Mouse (Mus musculus): ENCODE data around the gene Socs7. TPM values are rescaled to one million over a fixed set of nuclear protein-coding genes. Genes with fewer than 3 reads are reported as not detected.

The Socs7 gene
- polyA plus RNA-seq, 1 experiment from 2014 or later = 3.8 TPM

DNA sequence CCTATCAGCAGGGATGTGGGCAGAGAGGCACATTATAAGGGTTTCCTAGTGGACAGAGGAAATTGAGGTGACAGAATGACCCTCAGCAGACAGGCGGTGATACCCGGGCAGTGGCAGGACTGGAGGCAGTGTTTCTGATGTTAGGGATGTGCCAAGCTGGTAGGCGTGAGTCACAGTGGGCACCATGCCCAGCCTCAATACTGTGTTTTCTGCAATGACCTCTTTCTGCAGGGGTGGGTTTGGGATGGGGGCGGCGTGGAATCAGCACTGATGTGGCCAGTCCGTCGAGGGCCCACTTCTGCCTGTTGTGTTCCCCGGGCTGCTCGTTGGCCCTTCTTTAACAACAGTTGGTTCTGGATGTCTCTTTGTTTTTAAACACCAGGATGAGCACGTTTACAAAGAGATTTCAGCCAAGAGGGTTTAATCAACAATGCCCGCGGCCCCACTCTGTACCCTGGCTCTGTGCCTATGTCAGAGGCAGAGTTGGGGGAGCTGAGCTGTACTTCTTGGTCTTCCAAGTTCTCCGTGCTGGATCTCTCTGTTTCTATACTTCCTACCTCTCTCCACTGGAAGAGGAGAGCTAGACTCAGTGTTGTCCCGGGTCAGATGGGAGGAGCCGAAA is 78.8 kb downstream of the Socs7 start:
- WGBS = 49% methylated on average over 15 of the region's 15 CpGs
- Histone ChIP-seq H3K27ac (peak overlapping the region; percentile 93), H3K27me3 (no peaks in the 10 kb centered on the region), H3K9me3 (replicated peaks) (no peaks in the 10 kb centered on the region), H3K4me2 (peak overlapping the region; percentile 79), H3K9ac (peak overlapping the region; percentile 80), H3K36me3 (peaks cover 30% of the 10 kb centered on the region), H3K4me1 (peaks cover 83% of the 10 kb centered on the region), H3K4me3 (replicated peaks) (peak overlapping the region; percentile 71)
- ATAC-seq (replicated peaks; ENCODE audit: low FRiP score) = no peak

DNA sequence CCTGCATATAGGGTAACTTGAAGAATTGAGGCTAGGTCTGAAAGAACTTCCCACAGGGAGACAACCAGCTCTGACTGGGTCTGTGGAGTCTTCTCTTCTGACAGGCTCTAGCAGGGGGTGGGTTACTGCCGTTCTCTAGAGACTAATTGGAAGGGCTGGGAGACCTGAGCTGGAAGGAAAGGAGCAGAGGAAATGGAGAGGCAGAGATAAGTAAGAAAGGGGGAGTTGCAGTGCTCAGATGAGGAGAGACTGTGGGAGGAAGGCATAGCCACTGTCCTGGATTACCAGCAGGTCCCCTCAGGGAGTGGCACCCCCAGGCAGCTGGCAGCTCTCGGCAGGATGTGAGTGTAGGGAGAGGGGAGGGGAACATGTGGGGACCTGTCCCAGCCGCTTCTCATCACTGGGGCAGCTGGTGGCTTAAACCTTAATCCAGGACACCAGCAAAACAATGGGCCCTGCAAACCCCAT is 79.3 kb downstream of the Socs7 start:
- Histone ChIP-seq H3K9ac (peak overlapping the region; percentile 25), H3K9me3 (replicated peaks) (no peaks in the 10 kb centered on the region), H3K36me3 (peaks cover 36% of the 10 kb centered on the region), H3K4me2 (peak overlapping the region; percentile 79), H3K27ac (peak overlapping the region; percentile 93), H3K4me1 (peaks cover 82% of the 10 kb centered on the region), H3K27me3 (no peaks in the 10 kb centered on the region), H3K4me3 (replicated peaks) (peak overlapping the region; percentile 71)
- ATAC-seq (replicated peaks; ENCODE audit: low FRiP score) = no peak
- 11% methylated on average over 3 of the region's 3 CpGs for WGBS

- Histone ChIP-seq H3K9me3 (replicated peaks) (no peaks in the 10 kb centered on the region), H3K4me1 (peaks cover 68% of the 10 kb centered on the region), H3K27ac (no peak overlapping the region), H3K36me3 (peaks cover 48% of the 10 kb centered on the region), H3K4me2 (peak overlapping the region; percentile 79), H3K9ac (no peak overlapping the region; the same call in 1 of the 2 replicates), H3K27me3 (no peaks in the 10 kb centered on the region), H3K4me3 (replicated peaks) (no peak overlapping the region)
- ATAC-seq (replicated peaks; ENCODE audit: low FRiP score) = no peak
- WGBS = 84% methylated on average over 11 of the region's 11 CpGs
Observed at GRCm38 (mm10) chr11:97442891-97443675, 80.7 kb downstream of the Socs7 start.

GRCm38 (mm10) chr11:97445596-97445995 is 83.2 kb downstream of the Socs7 start:
- H3K9ac ChIP-seq = no peak overlapping the region
- H3K36me3 ChIP-seq = peaks cover 63% of the 10 kb centered on the region
- no peak overlapping the region for H3K4me3 ChIP-seq (replicated peaks)
- H3K4me2 ChIP-seq = no peak overlapping the region
- 77% methylated on average over 6 of the region's 6 CpGs for WGBS
- H3K27me3 ChIP-seq = no peaks in the 10 kb centered on the region
- no peaks in the 10 kb centered on the region for H3K9me3 ChIP-seq (replicated peaks)
- no peak for ATAC-seq (replicated peaks; ENCODE audit: low FRiP score)
- no peak overlapping the region for H3K27ac ChIP-seq
- H3K4me1 ChIP-seq = peaks cover 65% of the 10 kb centered on the region

DNA sequence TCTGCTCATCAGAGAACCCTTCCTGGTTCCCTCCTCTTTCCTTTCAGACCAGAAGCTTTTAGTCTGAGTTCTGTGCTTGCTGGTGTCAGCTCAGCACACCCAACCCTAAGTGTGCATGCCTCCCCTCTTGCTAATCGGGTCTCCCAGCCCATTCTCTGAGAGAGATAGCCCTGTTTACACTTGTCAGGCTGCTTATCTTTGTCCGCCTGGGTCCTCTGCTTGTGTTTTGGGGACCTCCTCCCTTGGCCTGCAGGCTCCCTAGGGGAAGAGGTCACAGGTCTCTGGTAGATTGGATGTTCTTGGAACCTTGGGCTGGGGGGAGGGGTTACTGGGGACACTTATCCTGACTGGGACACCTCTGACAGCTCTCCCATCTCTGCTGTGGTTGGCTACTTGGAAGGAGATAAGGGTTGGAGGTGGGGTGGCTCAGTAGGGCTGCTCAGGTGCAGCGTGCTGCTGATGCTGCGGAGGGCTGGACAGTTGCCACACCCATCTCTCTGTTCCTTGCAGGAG is 83.7 kb downstream of the Socs7 start:
- Histone ChIP-seq H3K27me3 (no peaks in the 10 kb centered on the region), H3K4me3 (replicated peaks) (no peak overlapping the region), H3K36me3 (peaks cover 63% of the 10 kb centered on the region), H3K9ac (no peak overlapping the region), H3K27ac (no peak overlapping the region), H3K4me2 (no peak overlapping the region), H3K4me1 (peaks cover 65% of the 10 kb centered on the region), H3K9me3 (replicated peaks) (no peaks in the 10 kb centered on the region)
- WGBS = 60% methylated on average over 4 of the region's 4 CpGs
- peak; percentile 13; the same call in 1 of the 2 replicates for ATAC-seq (replicated peaks; ENCODE audit: low FRiP score)

DNA sequence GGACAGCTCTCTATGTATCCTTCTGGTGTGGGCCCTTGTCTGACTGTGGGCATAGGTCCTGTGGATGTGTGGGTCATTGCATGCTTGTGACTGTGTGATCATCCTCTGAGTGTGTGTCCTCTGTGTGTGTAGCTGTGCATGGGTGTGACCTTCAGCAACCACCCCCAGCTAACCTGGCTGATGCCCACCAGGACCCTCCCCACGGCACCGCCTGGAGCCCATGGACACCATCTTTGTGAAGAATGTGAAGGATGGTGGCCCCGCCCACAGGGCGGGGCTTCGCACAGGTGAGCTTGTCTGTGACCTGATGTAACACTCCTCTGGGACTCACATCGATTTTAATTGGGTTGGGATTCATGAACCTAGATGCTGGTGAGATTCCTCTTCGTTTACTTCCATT is 85.6 kb downstream of the Socs7 start:
- no peak overlapping the region for H3K27ac ChIP-seq
- H3K4me1 ChIP-seq = peaks cover 56% of the 10 kb centered on the region
- ATAC-seq (replicated peaks; ENCODE audit: low FRiP score) = no peak
- no peak overlapping the region for H3K4me2 ChIP-seq
- no peaks in the 10 kb centered on the region for H3K9me3 ChIP-seq (replicated peaks)
- 81% methylated on average over 7 of the region's 7 CpGs for WGBS
- no peak overlapping the region for H3K4me3 ChIP-seq (replicated peaks)
- peaks cover 80% of the 10 kb centered on the region for H3K36me3 ChIP-seq
- no peaks in the 10 kb centered on the region for H3K27me3 ChIP-seq
- no peak overlapping the region for H3K9ac ChIP-seq

Other genes starting within 250 kb of the Socs7 start
- gene Tbx21, start 247.2 kb upstream of the Socs7 start, polyA plus RNA-seq (2015; fragmentation: Nextera tagmentation; extraction: Ambion mirVana) = 0.14 and 0.27 TPM in 2 replicates
- 5.5 and 5.8 TPM in 2 replicates for gene Tbkbp1, start 211.1 kb upstream of the Socs7 start, polyA plus RNA-seq (2015; fragmentation: Nextera tagmentation; extraction: Ambion mirVana)
- 55.1 and 56.3 TPM in 2 replicates for gene Kpnb1, start 174.7 kb upstream of the Socs7 start, polyA plus RNA-seq (2015; fragmentation: Nextera tagmentation; extraction: Ambion mirVana)
- 76.9 and 88.5 TPM in 2 replicates for gene Npepps, start 81.9 kb upstream of the Socs7 start, polyA plus RNA-seq (2015; fragmentation: Nextera tagmentation; extraction: Ambion mirVana)
- gene Mrpl45, start 46.8 kb upstream of the Socs7 start, polyA plus RNA-seq (2015; fragmentation: Nextera tagmentation; extraction: Ambion mirVana) = 52.4 and 54.1 TPM in 2 replicates
- 0.10 and 0.53 TPM in 2 replicates for gene Gpr179, start 10.5 kb upstream of the Socs7 start, polyA plus RNA-seq (2015; fragmentation: Nextera tagmentation; extraction: Ambion mirVana)
- 4.6 and 5.9 TPM in 2 replicates for gene Arhgap23, start 53.0 kb downstream of the Socs7 start, polyA plus RNA-seq (2015; fragmentation: Nextera tagmentation; extraction: Ambion mirVana)
- 0.49 and 0.84 TPM in 2 replicates for gene 4933428G20Rik, start 137.8 kb downstream of the Socs7 start, polyA plus RNA-seq (2015; fragmentation: Nextera tagmentation; extraction: Ambion mirVana)
- 0.83 and 0.85 TPM in 2 replicates for gene Srcin1, start 213.6 kb downstream of the Socs7 start, polyA plus RNA-seq (2015; fragmentation: Nextera tagmentation; extraction: Ambion mirVana)